Mouse (Mus musculus) intestine, embryonic 16.5 days (tissue): ENCODE results near the gene Dbt. TPM values are rescaled to one million over a fixed set of nuclear protein-coding genes. Genes with fewer than 3 reads are reported as not detected.
"Not testable (repeated sequence)": the region's sequence is repeated elsewhere in the genome, so short reads cannot be mapped to it uniquely, and the experiment has no call there.

Experiments
- ATAC-seq: fragments of 200-750 bp; cut with Nextera tagmentation; 2 replicates; pipeline ENCODE4 v1.8.0; 2017; ENCODE audit warnings: moderate TSS enrichment, moderate library complexity
- H3K27ac ChIP-seq: fragments of 300-500 bp; sonication (generic); 2 replicates; pipeline ENCODE4 v1.5.1; 2014; ENCODE audit warnings: mild to moderate bottlenecking, low read length
- H3K27me3 ChIP-seq: fragments of 300-500 bp; sonication (generic); replicated peaks from 2 replicates; pipeline ENCODE4 v1.6.1; 2014; ENCODE audit warnings: low read length, control low read depth, mixed read lengths; ENCODE audit not compliant: control insufficient read depth, insufficient read depth
- H3K36me3 ChIP-seq: fragments of 300-500 bp; sonication (generic); 2 replicates; pipeline ENCODE4 v1.6.1; 2014; ENCODE audit warnings: low read length, control low read depth; ENCODE audit not compliant: control insufficient read depth, insufficient read depth
- H3K4me1 ChIP-seq: fragments of 300-500 bp; sonication (generic); 2 replicates; pipeline ENCODE4 v1.6.1; 2014; ENCODE audit warnings: low read length, control low read depth, mixed read lengths; ENCODE audit not compliant: control insufficient read depth, insufficient read depth
- H3K4me2 ChIP-seq: fragments of 300-500 bp; sonication (generic); 2 replicates; pipeline ENCODE4 v1.6.1; 2014; ENCODE audit warnings: low read depth, low read length, control low read depth
- H3K4me3 ChIP-seq: fragments of 300-500 bp; sonication (generic); 2 replicates; pipeline ENCODE4 v1.5.1; 2014; ENCODE audit warnings: mild to moderate bottlenecking, low read length
- H3K9ac ChIP-seq: fragments of 300-500 bp; sonication (generic); 2 replicates; pipeline ENCODE4 v1.6.1; 2014; ENCODE audit warnings: low read depth, low read length
- H3K9me3 ChIP-seq: fragments of 300-500 bp; sonication (generic); 2 replicates; pipeline ENCODE4 v1.6.1; 2016; ENCODE audit warnings: low read length, control low read depth; ENCODE audit not compliant: control insufficient read depth
- WGBS: fragments of 180-500 bp; shearing (Covaris S2); extraction: QIAGEN DNeasy Blood & Tissue Kit; methylation state at CpG from one replicate; pipeline ENCODE4 v1.1.7; 2014; 5-methylcytosine and 5-hydroxymethylcytosine counted together
- polyA plus RNA-seq: library from polyadenylated mRNA; unstranded; fragments of >200 nt; fragmentation: Nextera tagmentation; extraction: Ambion mirVana; gene quantifications from 2 replicates; pipeline ENCODE4 v1.2.1, GENCODE M21; 2015

Dbt gene
- polyA plus RNA-seq, 1 experiment from 2014 or later, result 21.7 TPM

DNA sequence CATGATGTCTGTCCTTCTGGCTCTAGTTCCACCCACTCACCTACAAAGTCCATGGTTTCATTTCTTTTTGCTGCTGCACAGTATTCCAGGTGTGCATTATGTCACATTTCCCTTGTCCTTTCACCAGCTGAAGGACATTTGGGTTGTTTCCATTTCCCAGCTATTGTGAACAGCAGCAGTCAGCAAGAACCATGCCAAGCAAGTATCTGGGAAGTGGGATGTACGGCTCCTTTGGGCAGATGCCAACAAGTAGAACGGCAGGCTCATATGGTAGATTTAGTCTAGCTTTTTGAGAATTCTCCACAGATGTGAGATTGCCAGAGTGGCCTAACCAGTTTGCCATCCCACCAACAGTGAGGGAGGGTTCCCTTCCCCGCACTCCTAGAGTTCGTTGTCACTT is 18.0 kb downstream of the Dbt start:
- Histone ChIP-seq H3K9me3 (no peaks in the 10 kb centered on the region), H3K9ac (no peak overlapping the region), H3K4me3 (no peak overlapping the region), H3K27me3 (no peaks in the 10 kb centered on the region), H3K4me2 (no peak overlapping the region), H3K27ac (no peak overlapping the region), H3K4me1 (no peaks in the 10 kb centered on the region), H3K36me3 (no peaks in the 10 kb centered on the region)
- WGBS, result 79% methylated on average over 4 of the region's 4 CpGs
- no peak for ATAC-seq

DNA sequence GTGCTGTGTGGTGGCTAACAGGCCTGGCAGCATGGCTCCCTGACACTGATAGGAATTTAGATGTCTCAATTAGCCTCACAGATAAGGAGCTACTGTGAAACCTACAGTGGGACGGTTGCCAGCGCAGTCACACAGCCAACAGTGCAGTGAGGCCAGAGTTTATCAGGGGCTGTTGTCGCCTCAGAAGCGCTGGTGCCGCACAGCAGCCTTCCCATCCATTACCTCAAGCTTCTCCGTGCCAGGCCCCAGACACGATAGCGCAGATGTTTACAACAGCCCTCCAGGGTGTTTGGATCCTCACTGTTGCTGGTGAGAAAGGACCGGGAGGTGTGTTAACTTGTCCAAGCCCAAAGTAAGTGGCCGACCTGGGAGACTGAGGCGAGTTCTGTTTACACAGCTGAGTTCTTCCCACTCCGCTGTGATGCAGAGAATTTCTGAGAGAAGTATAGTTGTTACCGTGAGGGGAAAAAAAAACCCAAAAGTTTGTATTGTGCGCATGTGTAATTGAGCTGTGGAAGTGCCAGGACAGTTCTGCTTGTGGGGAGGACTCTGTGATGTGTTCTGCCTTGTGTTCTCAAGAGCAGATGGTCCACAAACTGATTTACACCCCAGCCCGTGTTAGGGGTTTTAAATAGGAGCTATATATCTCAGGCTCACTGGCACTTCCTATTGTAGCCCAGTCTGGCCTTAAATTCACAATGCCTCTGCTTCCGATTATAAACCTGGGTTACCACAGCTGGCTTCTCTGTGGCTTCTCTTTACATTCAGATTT is 23.7 kb downstream of the Dbt start:
- no peak overlapping the region for H3K4me3 ChIP-seq
- no peak overlapping the region for H3K27ac ChIP-seq
- H3K9me3 ChIP-seq, result no peaks in the 10 kb centered on the region
- H3K27me3 ChIP-seq, result no peaks in the 10 kb centered on the region
- 44% methylated on average over 16 of the region's 16 CpGs for WGBS
- no peak overlapping the region for H3K4me2 ChIP-seq
- peak; percentile 68 for ATAC-seq
- peaks cover 6% of the 10 kb centered on the region; the same call in 1 of the 2 replicates for H3K36me3 ChIP-seq
- H3K9ac ChIP-seq, result no peak overlapping the region
- no peaks in the 10 kb centered on the region for H3K4me1 ChIP-seq

DNA sequence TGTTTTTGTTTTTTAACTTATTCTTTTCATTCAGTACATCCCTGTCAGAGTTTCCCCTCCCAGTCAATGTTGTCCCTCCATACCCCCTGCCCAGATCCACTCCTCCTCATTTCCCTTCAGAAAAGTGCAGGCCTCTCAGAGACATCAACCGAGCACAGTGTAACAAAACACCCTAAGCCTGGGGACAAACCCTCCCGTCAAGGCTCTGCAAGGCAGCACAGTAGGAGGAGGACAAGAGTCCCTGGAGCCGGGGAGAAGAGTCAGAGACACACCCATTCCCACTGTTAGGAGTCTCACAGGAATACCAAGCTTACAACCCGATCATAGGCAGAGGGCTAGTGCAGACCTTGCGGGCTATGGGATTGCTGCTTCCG is 24.3 kb downstream of the Dbt start:
- peaks cover 6% of the 10 kb centered on the region; the same call in 1 of the 2 replicates for H3K36me3 ChIP-seq
- H3K4me2 ChIP-seq, result no peak overlapping the region
- no peak overlapping the region for H3K9ac ChIP-seq
- no peak overlapping the region for H3K4me3 ChIP-seq
- H3K9me3 ChIP-seq, result no peaks in the 10 kb centered on the region
- ATAC-seq, result no peak
- H3K4me1 ChIP-seq, result no peaks in the 10 kb centered on the region
- 55% methylated on average over 6 of the region's 6 CpGs for WGBS
- no peaks in the 10 kb centered on the region for H3K27me3 ChIP-seq
- no peak overlapping the region for H3K27ac ChIP-seq

DNA sequence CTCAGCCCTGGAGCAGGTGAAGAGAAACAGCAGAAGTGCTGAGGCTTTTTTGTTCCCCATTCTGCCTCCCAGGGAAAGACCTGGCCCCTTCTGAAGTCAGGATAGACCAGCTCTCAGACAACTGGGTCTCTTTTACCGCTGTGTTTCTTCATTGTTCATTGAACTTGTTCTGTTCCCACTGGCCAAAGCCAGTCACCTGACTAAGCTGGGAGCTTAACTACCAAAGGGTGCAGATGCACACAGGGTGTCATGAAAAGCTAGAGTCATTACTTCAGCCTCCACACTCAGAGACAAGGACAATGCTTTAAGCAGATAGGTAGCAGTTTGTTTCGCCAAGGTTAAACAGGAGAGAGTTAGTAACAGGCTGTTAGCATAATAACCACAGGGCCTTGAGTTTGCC is 29.2 kb downstream of the Dbt start:
- Histone ChIP-seq H3K27ac (no peak overlapping the region), H3K9ac (no peak overlapping the region), H3K4me3 (no peak overlapping the region), H3K27me3 (no peaks in the 10 kb centered on the region), H3K4me2 (no peak overlapping the region), H3K36me3 (peaks cover 6% of the 10 kb centered on the region), H3K4me1 (no peaks in the 10 kb centered on the region), H3K9me3 (no peaks in the 10 kb centered on the region)
- WGBS, result 70% methylated on average over 2 of the region's 2 CpGs
- no peak for ATAC-seq

DNA sequence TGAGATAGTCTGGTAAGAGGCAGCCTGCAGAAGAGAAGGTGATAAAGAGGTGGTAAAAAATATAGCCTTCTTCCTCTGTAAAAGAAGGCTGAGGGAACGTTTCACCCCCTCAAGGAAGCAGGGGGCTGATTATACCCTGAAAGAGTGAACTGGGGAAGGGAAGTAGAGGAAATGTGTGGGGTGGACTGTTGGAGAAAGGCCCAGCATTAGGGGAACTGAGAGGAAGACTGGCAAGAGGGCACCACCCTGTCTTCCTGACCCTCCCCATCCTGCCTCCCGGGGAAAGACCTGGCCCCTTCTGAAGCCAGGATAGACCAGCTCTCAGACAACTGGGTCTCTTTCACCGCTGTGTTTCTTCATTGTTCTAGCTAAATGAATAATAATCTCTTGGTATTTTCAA is 29.7 kb downstream of the Dbt start:
- Histone ChIP-seq H3K9me3 (no peaks in the 10 kb centered on the region), H3K4me1 (no peaks in the 10 kb centered on the region), H3K9ac (no peak overlapping the region), H3K27ac (no peak overlapping the region), H3K27me3 (no peaks in the 10 kb centered on the region), H3K4me2 (no peak overlapping the region), H3K4me3 (no peak overlapping the region), H3K36me3 (peaks cover 6% of the 10 kb centered on the region)
- ATAC-seq, result no peak
- 66% methylated on average over 3 of the region's 3 CpGs for WGBS

DNA sequence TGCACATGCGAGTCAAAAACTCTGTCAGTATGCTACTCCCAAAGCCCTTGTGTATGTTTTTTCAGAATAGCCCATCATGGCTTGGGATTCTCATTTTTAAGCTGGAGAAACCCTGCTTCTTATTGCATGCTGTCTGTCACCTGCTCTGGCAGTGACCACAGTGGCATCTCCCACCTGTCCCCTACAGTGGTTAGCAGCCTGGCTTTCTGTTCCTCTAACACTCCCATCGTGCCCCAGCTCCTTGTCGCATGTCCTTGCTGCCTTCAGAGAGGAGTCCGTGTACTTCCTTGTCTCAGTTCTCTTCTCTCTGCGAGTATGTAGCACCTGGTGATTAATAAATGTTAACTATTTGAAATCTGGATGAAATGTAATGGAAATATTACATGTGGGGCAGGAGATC is 34.6 kb downstream of the Dbt start:
- H3K4me2 ChIP-seq, result no peak overlapping the region
- no peak overlapping the region for H3K27ac ChIP-seq
- no peak overlapping the region for H3K9ac ChIP-seq
- 76% methylated on average over 5 of the region's 5 CpGs for WGBS
- no peaks in the 10 kb centered on the region for H3K27me3 ChIP-seq
- ATAC-seq, result no peak
- H3K4me1 ChIP-seq, result no peaks in the 10 kb centered on the region
- H3K36me3 ChIP-seq, result no peaks in the 10 kb centered on the region; the same call in 1 of the 2 replicates
- H3K4me3 ChIP-seq, result no peak overlapping the region
- no peaks in the 10 kb centered on the region for H3K9me3 ChIP-seq

DNA sequence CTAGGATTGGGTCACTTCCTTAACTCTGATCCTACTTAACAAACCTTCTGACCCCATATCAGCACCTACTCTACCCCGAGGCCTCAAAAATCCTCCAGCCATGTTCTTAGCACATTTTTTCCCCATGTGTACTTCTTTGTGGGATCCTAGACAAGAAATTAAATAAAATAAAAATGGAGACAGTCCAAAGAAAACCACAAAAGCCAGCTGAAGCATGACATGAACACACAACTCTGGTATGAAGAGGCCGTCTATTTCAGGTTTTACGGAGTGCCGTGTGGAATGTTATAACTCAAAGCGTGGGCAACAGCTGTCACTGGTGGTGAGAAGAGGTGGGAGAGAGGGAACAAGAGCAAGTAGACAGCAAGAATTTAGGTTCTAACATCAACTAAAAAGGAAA is 38.5 kb downstream of the Dbt start:
- ATAC-seq, result no peak
- WGBS, result 93% methylated on average over 5 of the region's 5 CpGs
- Histone ChIP-seq H3K4me1 (no peaks in the 10 kb centered on the region), H3K27me3 (no peaks in the 10 kb centered on the region), H3K36me3 (no peaks in the 10 kb centered on the region), H3K9me3 (no peaks in the 10 kb centered on the region), H3K27ac (no peak overlapping the region), H3K4me2 (no peak overlapping the region), H3K9ac (no peak overlapping the region), H3K4me3 (no peak overlapping the region)

DNA sequence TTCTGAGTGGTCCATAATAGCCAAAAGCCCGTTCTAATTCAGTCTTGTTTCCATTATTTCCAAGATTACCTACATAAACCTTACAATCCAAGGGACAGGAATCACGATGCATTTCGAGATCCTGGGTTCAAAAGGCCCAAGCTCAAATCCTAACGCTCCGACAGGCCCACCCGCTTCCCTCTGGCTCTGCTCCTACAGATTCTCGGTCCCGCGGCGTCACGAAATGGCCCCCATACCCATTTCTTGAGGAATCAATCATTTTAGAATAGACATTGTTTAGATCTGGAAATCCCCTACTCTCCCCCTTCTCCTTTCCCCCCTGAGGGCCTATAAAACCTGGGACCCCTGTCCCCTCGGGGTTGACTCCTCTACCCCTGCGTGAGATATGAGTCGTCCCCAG is 48.4 kb downstream of the Dbt start:
- 90% methylated on average over 13 of the region's 14 CpGs for WGBS
- not testable (repeated sequence) for H3K4me2 ChIP-seq, H3K27me3 ChIP-seq, H3K9ac ChIP-seq, H3K27ac ChIP-seq, H3K4me1 ChIP-seq, H3K9me3 ChIP-seq, H3K36me3 ChIP-seq, H3K4me3 ChIP-seq, ATAC-seq

DNA sequence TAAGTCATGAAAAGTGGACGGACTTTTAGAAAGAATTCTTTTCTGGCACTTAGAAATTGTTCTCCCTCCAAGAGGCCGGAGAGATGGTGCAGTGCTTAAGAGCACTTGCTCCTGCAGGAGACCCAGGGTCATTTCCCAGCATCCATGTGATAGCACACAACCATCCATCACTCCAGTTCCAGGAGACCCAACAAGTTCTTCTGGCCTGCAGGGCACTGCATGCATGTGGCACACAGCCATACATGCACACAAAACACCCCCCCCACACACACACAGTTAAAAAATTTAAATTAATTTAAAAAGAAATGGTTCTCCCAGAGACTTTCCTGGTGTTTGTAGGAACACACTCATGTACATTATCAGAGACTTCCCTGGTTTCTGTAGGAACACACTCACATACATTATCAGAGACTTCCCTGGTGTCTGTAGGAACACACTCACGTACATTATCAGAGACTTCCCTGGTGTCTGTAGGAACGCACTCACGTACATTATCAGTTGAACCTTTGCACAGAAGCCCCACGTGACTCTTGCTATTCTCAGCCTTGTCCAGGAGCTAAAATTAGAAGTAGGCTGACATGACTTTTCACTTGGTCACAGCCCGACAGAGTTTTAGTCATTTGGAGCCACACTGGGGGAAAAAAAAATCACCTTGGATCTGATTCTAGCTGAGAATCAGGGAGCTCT is 49.7 kb downstream of the Dbt start, which contains the start of gene Lrrc39:
Gene Lrrc39 (plus strand): TSS at position 566 of the 687 bp plus-strand sequence.
- H3K9ac ChIP-seq, result peak within 1 kb of the TSS; percentile 56; the same call in 1 of the 2 replicates
- H3K27me3 ChIP-seq, result no peaks in the 10 kb centered on the region
- peak within 1 kb of the TSS; percentile 25 for H3K4me3 ChIP-seq
- no peaks in the 10 kb centered on the region for H3K36me3 ChIP-seq
- H3K9me3 ChIP-seq, result peaks cover 6% of the 10 kb centered on the region; the same call in 1 of the 2 replicates
- ATAC-seq, result peak; percentile 98
- H3K27ac ChIP-seq, result peak within 1 kb of the TSS; percentile 11
- H3K4me2 ChIP-seq, result peak within 1 kb of the TSS; percentile 5; the same call in 1 of the 2 replicates
- H3K4me1 ChIP-seq, result no peaks in the 10 kb centered on the region
- WGBS, result 50% methylated on average over 7 of the region's 7 CpGs
